Comparison of ENCODE assay signal across 8 mouse cellular contexts in genomic region chr6:112696056-112696950, GRCm38 (mm10). TPM values are rescaled to one million over a fixed set of nuclear protein-coding genes. Genes with fewer than 3 reads are reported as not detected.
A peak's percentile ranks its signal among the peaks of the same experiment; 100 is the strongest.
DNase-seq lines count a peak whose midpoint lies in the region; ATAC-seq and TF ChIP-seq lines count a peak whose summit lies in the region.

Gene Rad18 (minus strand): TSS chr6:112696686.

- peaks cover 1% of the 10 kb centered on the region for H3K4me1 ChIP-seq in ES-Bruce4 (ENCODE audit: control insufficient read depth, insufficient read depth, low read length)
- H3K4me1 ChIP-seq in forebrain, embryonic 12.5 days = peaks cover 14% of the 10 kb centered on the region; the same call in 1 of the 2 replicates
- H3K4me1 ChIP-seq in lung, embryonic 14.5 days (ENCODE audit: insufficient read depth) = peaks cover 9% of the 10 kb centered on the region; the same call in 1 of the 2 replicates
- no peaks in the 10 kb centered on the region for H3K4me1 ChIP-seq in olfactory bulb, adult 2 months (ENCODE audit: control insufficient read depth, insufficient read depth, low read length)
- peaks cover 3% of the 10 kb centered on the region; the same call in 1 of the 2 replicates for H3K4me1 ChIP-seq in thymus, adult 2 months (replicated peaks; ENCODE audit: control insufficient read depth, insufficient read depth, low read length)

- under 1% methylated on average over 77 of the region's 77 CpGs for WGBS in forebrain, embryonic 12.5 days
- WGBS in large intestine, adult 2 months = under 1% methylated on average over 77 of the region's 77 CpGs
- WGBS in lung, embryonic 14.5 days = under 1% methylated on average over 76 of the region's 77 CpGs
- WGBS in olfactory bulb, adult 2 months = under 1% methylated on average over 77 of the region's 77 CpGs
- under 1% methylated on average over 77 of the region's 77 CpGs for WGBS in thymus, adult 2 months

- no peaks in the 10 kb centered on the region for H3K9me3 ChIP-seq in ES-Bruce4 (replicated peaks; ENCODE audit: control insufficient read depth, insufficient read depth, low read length, poor library complexity, severe bottlenecking)
- H3K9me3 ChIP-seq in forebrain, embryonic 12.5 days = no peaks in the 10 kb centered on the region
- H3K9me3 ChIP-seq in lung, embryonic 14.5 days (ENCODE audit: low read depth, low read length) = no peaks in the 10 kb centered on the region

- H3K27me3 ChIP-seq in ES-Bruce4 (ENCODE audit: control insufficient read depth, insufficient read depth, low read length, poor library complexity, severe bottlenecking) = no peaks in the 10 kb centered on the region
- H3K27me3 ChIP-seq in forebrain, embryonic 12.5 days = 0 out of 2 replicates have a peak, but pooled peaks cover 4% of the 10 kb centered on the region
- H3K27me3 ChIP-seq in lung, embryonic 14.5 days (ENCODE audit: insufficient read depth, low read length) = no peaks in the 10 kb centered on the region
- no peaks in the 10 kb centered on the region for H3K27me3 ChIP-seq in thymus, adult 2 months (ENCODE audit: control insufficient read depth, insufficient read depth, low read length)

- peak within 1 kb of the TSS; percentile 79 for H3K4me2 ChIP-seq in forebrain, embryonic 12.5 days
- peak within 1 kb of the TSS; percentile 55 for H3K4me2 ChIP-seq in lung, embryonic 14.5 days

- intact Hi-C loops in heart, postnatal 10 days (cut with DNase I) = loop anchor here (2.0 to 10.0 kb wide), 5 partner anchors 204 to 606 kb away; no protein-coding TSS in a partner anchor

- no peak for TF ChIP-seq CTCF in ES-Bruce4 (IDR thresholded peaks at IDR 0.05; ENCODE audit: low read depth, low read length)
- TF ChIP-seq CTCF in lung, embryonic 14.5 days (IDR thresholded peaks at IDR 0.05; ENCODE audit: low read depth) = no peak
- no peak for TF ChIP-seq CTCF in olfactory bulb, adult 2 months (IDR thresholded peaks at IDR 0.05; ENCODE audit: insufficient read depth, low read depth, low read length)
- peak; percentile 34; the same call in 1 of the 2 replicates for TF ChIP-seq CTCF in thymus, adult 2 months (IDR thresholded peaks at IDR 0.05; ENCODE audit: borderline replicate concordance, control insufficient read depth, extremely low read depth, insufficient read depth, low read length, poor library complexity)

- ATAC-seq in forebrain, embryonic 12.5 days (ENCODE audit: low FRiP score) = peak; percentile 94
- peak; percentile 96 for ATAC-seq in lung, embryonic 14.5 days (ENCODE audit: insufficient read depth)

- H3K36me3 ChIP-seq in ES-Bruce4 (ENCODE audit: control insufficient read depth, insufficient read depth, low read length, poor library complexity, severe bottlenecking) = peaks cover 10% of the 10 kb centered on the region; the same call in 1 of the 2 replicates
- 0 out of 2 replicates have a peak, but pooled peaks cover 5% of the 10 kb centered on the region for H3K36me3 ChIP-seq in forebrain, embryonic 12.5 days (replicated peaks)
- H3K36me3 ChIP-seq in lung, embryonic 14.5 days (ENCODE audit: insufficient read depth) = peaks cover 7% of the 10 kb centered on the region; the same call in 1 of the 2 replicates
- H3K36me3 ChIP-seq in thymus, adult 2 months (ENCODE audit: control insufficient read depth, insufficient read depth, low read length) = no peaks in the 10 kb centered on the region

- TF ChIP-seq POLR2A in ES-Bruce4 (IDR thresholded peaks at IDR 0.05; ENCODE audit: insufficient read depth, low read length) = peak; percentile 49
- TF ChIP-seq POLR2A in olfactory bulb, adult 2 months (IDR thresholded peaks at IDR 0.05; ENCODE audit: insufficient read depth, low read depth, low read length) = no peak
- TF ChIP-seq POLR2A in thymus, adult 2 months (IDR thresholded peaks at IDR 0.05; ENCODE audit: control insufficient read depth, extremely low read depth, insufficient read depth, low read length, poor library complexity) = no peak

- peak within 1 kb of the TSS; percentile 65 for H3K9ac ChIP-seq in ES-Bruce4 (ENCODE audit: low read depth, poor library complexity, severe bottlenecking)
- peak within 1 kb of the TSS; percentile 71 for H3K9ac ChIP-seq in forebrain, embryonic 12.5 days
- H3K9ac ChIP-seq in lung, embryonic 14.5 days = peak within 1 kb of the TSS; percentile 73

- no peak for TF ChIP-seq EP300 in ES-Bruce4 (IDR thresholded peaks at IDR 0.05; ENCODE audit: insufficient read depth, low read depth, low read length)

- no peak within 1 kb of the TSS for H3K27ac ChIP-seq in ES-Bruce4 (ENCODE audit: insufficient read depth, low read length)
- H3K27ac ChIP-seq in forebrain, embryonic 12.5 days = peak within 1 kb of the TSS; percentile 56; the same call in 1 of the 2 replicates
- H3K27ac ChIP-seq in lung, embryonic 14.5 days (ENCODE audit: low read depth) = peak within 1 kb of the TSS; percentile 81
- no peak within 1 kb of the TSS for H3K27ac ChIP-seq in olfactory bulb, adult 2 months (ENCODE audit: insufficient read depth, low read depth, low read length)
- peak within 1 kb of the TSS; percentile 58 for H3K27ac ChIP-seq in thymus, adult 2 months (ENCODE audit: control insufficient read depth, insufficient read depth, low read length)

- peak; percentile 83 for DNase-seq in c-Kit-positive CD71-positive TER-119-positive erythroid progenitor cells, embryonic 14.5 days (ENCODE audit: low spot score)
- peak; percentile 88 to 90 for DNase-seq in heart, postnatal 10 days
- peak; percentile 64 for DNase-seq in large intestine, adult 2 months (ENCODE audit: low read depth, low spot score)
- DNase-seq in lung, embryonic 14.5 days = peak; percentile 96
- peak; percentile 85 for DNase-seq in thymus, adult 2 months

- H3K4me3 ChIP-seq in ES-Bruce4 (ENCODE audit: low read depth, low read length) = peak within 1 kb of the TSS; percentile 95
- H3K4me3 ChIP-seq in forebrain, embryonic 12.5 days (replicated peaks) = peak within 1 kb of the TSS; percentile 85
- peak within 1 kb of the TSS; percentile 73 for H3K4me3 ChIP-seq in lung, embryonic 14.5 days (ENCODE audit: low read depth, low read length)
- peak within 1 kb of the TSS; percentile 56 for H3K4me3 ChIP-seq in olfactory bulb, adult 2 months (ENCODE audit: insufficient read depth, low read depth, low read length)
- H3K4me3 ChIP-seq in thymus, adult 2 months (ENCODE audit: control insufficient read depth, insufficient read depth, low read length) = peak within 1 kb of the TSS; percentile 93

RNA-seq across cellular contexts. Expression of gene Rad18, which starts in this region (rescaled TPM):
- 54.5 and 58.3 TPM in 2 replicates for polyA plus RNA-seq in ES-Bruce4 (2011; ENCODE audit: insufficient read depth, insufficient read length, low read depth, missing spikeins)
- polyA plus RNA-seq in forebrain, embryonic 12.5 days (2016; fragmentation: Nextera tagmentation; extraction: Ambion mirVana) = 42.4 and 47.8 TPM in 2 replicates
- total RNA-seq in heart, postnatal 10 days (2021) = 1 to 10 TPM; 6.3 to 6.6 TPM
- 1.9 and 2.6 TPM in 2 replicates for polyA plus RNA-seq in large intestine, adult 2 months (2012; rRNA removed)
- 49.8 and 55.5 TPM in 2 replicates for polyA plus RNA-seq in lung, embryonic 14.5 days (2014; fragmentation: Nextera tagmentation; extraction: Ambion mirVana)
- not detected in 2 replicates for polyA plus RNA-seq in olfactory bulb, adult 2 months (2012; ENCODE audit: insufficient read depth, insufficient read length, low replicate concordance, missing spikeins)
- polyA plus RNA-seq in thymus, adult 2 months (2012; rRNA removed) = 6.6 TPM in 2 replicates

Comparison
In these comparisons a context has a peak if more than half of its experiments do, and no peak if none do; other contexts are left out.
1. H3K27ac ChIP-seq: peak in forebrain, embryonic 12.5 days (single experiment), lung, embryonic 14.5 days (single experiment) and thymus, adult 2 months (single experiment); none in ES-Bruce4 (single experiment) and olfactory bulb, adult 2 months (single experiment).
2. Peak in every context shown above with its lines, with median percentiles within 50 percentile points of each other: H3K4me3 ChIP-seq, H3K9ac ChIP-seq and DNase-seq.